Mouse (Mus musculus) stomach, postnatal 0 days (tissue): ENCODE results near the gene Prss44. TPM values are rescaled to one million over a fixed set of nuclear protein-coding genes. Genes with fewer than 3 reads are reported as not detected.

ENCODE experiments used
- ATAC-seq: fragments of 200-750 bp; cut with Nextera tagmentation; 2 replicates; pipeline ENCODE4 v1.8.0; 2017; ENCODE audit not compliant: low FRiP score, low TSS enrichment
- DNase-seq: peaks from one replicate; pipeline ENCODE4 v3.0.0-alpha.2; 2016; ENCODE audit warnings: low spot score
- H3K27ac ChIP-seq: fragments of 300-500 bp; sonication (generic); replicated peaks from 2 replicates; pipeline ENCODE4 v1.5.1; 2014; ENCODE audit warnings: mild to moderate bottlenecking, control low read depth
- H3K27me3 ChIP-seq: fragments of 300-500 bp; sonication (generic); 2 replicates; pipeline ENCODE4 v1.6.1; 2014; ENCODE audit warnings: low read length; ENCODE audit not compliant: control insufficient read depth, insufficient read depth
- H3K36me3 ChIP-seq: fragments of 300-500 bp; sonication (generic); 2 replicates; pipeline ENCODE4 v1.6.1; 2014; ENCODE audit warnings: low read length, mixed read lengths; ENCODE audit not compliant: control insufficient read depth, insufficient read depth
- H3K4me1 ChIP-seq: fragments of 300-500 bp; sonication (generic); replicated peaks from 2 replicates; pipeline ENCODE4 v1.6.1; 2014; ENCODE audit warnings: antibody characterized with exemption; ENCODE audit not compliant: control insufficient read depth, insufficient read depth
- H3K4me2 ChIP-seq: fragments of 300-500 bp; sonication (generic); replicated peaks from 2 replicates; pipeline ENCODE4 v1.6.1; 2014; ENCODE audit warnings: low read depth, mild to moderate bottlenecking, control low read depth, moderate library complexity
- H3K4me3 ChIP-seq: fragments of 300-500 bp; sonication (generic); 2 replicates; pipeline ENCODE4 v1.5.1; 2014; ENCODE audit warnings: low read depth, low read length, control low read depth
- H3K9ac ChIP-seq: fragments of 300-500 bp; sonication (generic); 2 replicates; pipeline ENCODE4 v1.6.1; 2014; ENCODE audit warnings: mild to moderate bottlenecking, low read length, control low read depth, mixed read lengths
- H3K9me3 ChIP-seq: fragments of 300-500 bp; sonication (generic); 2 replicates; pipeline ENCODE4 v1.6.1; 2016; ENCODE audit warnings: low read length; ENCODE audit not compliant: control insufficient read depth
- CTCF ChIP-seq: IDR thresholded peaks from 2 replicates; pipeline ENCODE4 v1.5.1; 2016; ENCODE audit warnings: antibody characterized with exemption, low read depth, mild to moderate bottlenecking, moderate library complexity
- EP300 ChIP-seq: optimal IDR thresholded peaks from 2 replicates; pipeline ENCODE3; 2016; ENCODE audit warnings: antibody characterized with exemption
- WGBS: fragments of 180-500 bp; shearing (Covaris S2); extraction: QIAGEN DNeasy Blood & Tissue Kit; methylation state at CpG from one replicate; pipeline ENCODE4 v1.1.7; 2014; 5-methylcytosine and 5-hydroxymethylcytosine counted together
- polyA plus RNA-seq: library from polyadenylated mRNA; unstranded; fragments of >200 nt; fragmentation: Nextera tagmentation; extraction: Ambion mirVana; gene quantifications from 2 replicates; pipeline ENCODE4 v1.2.1, GENCODE M21; 2015

The Prss44 gene
- polyA plus RNA-seq, 1 experiment from 2014 or later, result not detected

DNA sequence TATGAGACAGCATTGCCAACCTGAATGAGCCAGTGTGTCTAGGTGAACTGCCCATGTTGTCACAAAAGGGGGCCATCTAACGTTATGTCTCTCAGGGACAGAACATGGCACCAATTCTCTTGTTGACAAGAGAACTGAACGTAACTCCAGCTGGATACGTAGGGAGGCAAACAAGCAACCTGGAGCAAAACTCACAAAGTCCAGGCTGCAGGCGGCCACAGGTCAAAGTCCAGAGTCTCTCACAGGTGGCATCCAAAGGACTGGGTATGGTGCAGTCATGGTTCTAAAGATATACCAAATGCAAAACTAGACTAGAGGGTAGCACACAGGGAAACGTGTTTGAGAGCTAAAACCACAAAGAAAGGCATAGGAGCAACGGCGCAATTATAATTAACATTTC is 7.6 kb downstream of the Prss44 start:
- WGBS, result 73% methylated on average over 7 of the region's 7 CpGs
- H3K4me3 ChIP-seq, result no peak overlapping the region
- no peak for TF ChIP-seq CTCF
- TF ChIP-seq EP300, result no peak
- no peaks in the 10 kb centered on the region for H3K4me1 ChIP-seq
- H3K36me3 ChIP-seq, result no peaks in the 10 kb centered on the region
- H3K27me3 ChIP-seq, result no peaks in the 10 kb centered on the region
- no peak overlapping the region for H3K27ac ChIP-seq
- no peak overlapping the region for H3K9ac ChIP-seq
- no peaks in the 10 kb centered on the region for H3K9me3 ChIP-seq
- no peak overlapping the region for H3K4me2 ChIP-seq
- no peak for DNase-seq
- ATAC-seq, result no peak

DNA sequence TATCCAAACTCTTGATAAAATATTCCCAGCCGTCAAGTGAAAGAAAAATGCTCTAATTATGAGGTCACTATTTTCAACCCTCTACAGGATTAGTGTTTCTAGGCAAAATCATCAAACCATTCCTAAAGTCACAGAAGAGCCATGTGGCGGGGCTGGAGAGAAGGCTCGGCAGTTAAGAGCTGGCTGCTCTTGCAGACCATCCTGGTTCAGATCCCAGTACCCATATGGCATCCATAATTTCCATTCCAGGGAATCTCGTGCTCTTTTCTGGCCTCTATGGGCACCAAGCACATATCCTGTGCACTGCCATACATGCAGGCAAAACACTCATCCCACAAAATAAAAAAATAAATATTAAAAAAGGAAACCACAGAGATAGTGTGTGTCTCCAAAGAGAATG is 11.6 kb downstream of the Prss44 start:
- 68% methylated on average over 4 of the region's 4 CpGs for WGBS
- DNase-seq (no peak), ATAC-seq (no peak)

DNA sequence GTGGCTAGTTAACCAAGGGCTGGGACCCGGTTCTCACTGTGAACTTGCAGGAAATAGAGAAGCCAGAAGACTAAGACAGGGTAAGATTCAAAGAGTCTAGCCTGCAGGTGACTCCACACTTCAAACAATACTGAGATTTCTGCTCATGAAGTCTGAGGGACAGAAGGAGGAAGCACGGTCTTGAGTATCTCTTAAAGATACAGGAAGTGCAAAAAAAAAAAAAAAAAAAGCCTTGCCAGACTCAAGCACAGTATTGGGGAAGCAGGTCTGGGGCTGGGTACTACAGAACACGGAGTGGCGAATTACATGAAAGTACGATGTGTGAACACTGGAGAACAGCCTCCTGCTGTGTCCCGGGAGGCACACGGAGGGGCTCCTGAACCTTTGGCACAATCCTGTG is 12.0 kb downstream of the Prss44 start:
- no peak overlapping the region for H3K4me3 ChIP-seq
- no peaks in the 10 kb centered on the region for H3K4me1 ChIP-seq
- H3K9ac ChIP-seq, result no peak overlapping the region
- TF ChIP-seq EP300, result no peak
- TF ChIP-seq CTCF, result no peak
- no peak for DNase-seq
- H3K27me3 ChIP-seq, result no peaks in the 10 kb centered on the region
- H3K9me3 ChIP-seq, result no peaks in the 10 kb centered on the region
- H3K36me3 ChIP-seq, result no peaks in the 10 kb centered on the region
- WGBS, result 67% methylated on average over 7 of the region's 7 CpGs
- no peak overlapping the region for H3K27ac ChIP-seq
- ATAC-seq, result no peak
- no peak overlapping the region for H3K4me2 ChIP-seq

More for the DNA sequence above, 11.6 kb downstream of the Prss44 start:
- Histone ChIP-seq H3K4me2 (no peak overlapping the region), H3K4me3 (no peak overlapping the region), H3K9ac (no peak overlapping the region), H3K4me1 (no peaks in the 10 kb centered on the region), H3K27ac (no peak overlapping the region), H3K27me3 (no peaks in the 10 kb centered on the region), H3K9me3 (no peaks in the 10 kb centered on the region), H3K36me3 (no peaks in the 10 kb centered on the region)
- TF ChIP-seq EP300 (no peak), CTCF (no peak)

DNA sequence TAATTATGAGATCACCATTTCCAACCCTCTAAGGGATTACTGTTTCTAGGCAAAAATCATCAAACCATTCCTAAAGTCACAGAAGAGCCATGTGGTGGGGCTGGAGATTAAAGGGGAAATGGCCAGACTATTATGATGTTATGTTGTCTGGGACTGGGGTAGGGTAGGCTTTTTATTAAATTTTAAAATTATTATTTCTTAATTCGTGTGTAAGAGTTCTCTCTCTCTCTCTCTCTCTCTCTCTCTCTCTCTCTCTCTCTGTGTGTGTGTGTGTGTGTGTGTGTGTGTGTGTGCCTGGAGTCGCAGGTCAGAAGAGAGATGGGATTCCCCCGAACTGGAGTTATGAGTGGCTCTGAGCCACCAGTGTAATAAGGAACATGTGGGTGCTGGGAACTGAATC is 12.6 kb downstream of the Prss44 start, which contains the start of gene Prss43:
Prss43 (plus strand) TSS at position 301 of the 400 bp plus-strand sequence.
- WGBS, result 62% methylated on average over 3 of the region's 3 CpGs
- no peak within 1 kb of the TSS for H3K4me2 ChIP-seq
- no peak for TF ChIP-seq EP300

DNA sequence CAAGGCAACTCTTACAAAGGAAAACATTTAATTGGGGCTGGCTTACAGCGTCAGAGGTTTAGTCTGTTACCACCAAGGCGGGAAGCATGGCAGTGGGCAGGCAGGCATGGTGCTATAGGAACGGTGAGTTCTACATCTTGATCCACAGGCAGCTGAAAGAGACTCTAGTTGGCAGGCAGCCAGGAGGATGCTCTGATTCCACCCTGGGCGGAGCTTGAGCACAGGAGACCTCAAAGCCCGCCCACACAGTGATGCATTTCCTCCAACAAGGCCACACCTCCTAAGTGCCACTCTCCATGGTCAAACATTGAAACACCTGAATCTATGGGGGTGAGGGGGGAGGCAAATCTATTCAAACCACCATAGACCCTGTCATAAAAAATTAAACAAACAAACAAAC is 19.2 kb downstream of the Prss44 start:
- H3K27ac ChIP-seq, result no peak overlapping the region
- TF ChIP-seq EP300 (no peak), CTCF (no peak)
- ATAC-seq (no peak), DNase-seq (no peak)
- H3K9me3 ChIP-seq, result no peaks in the 10 kb centered on the region
- no peak overlapping the region for H3K4me2 ChIP-seq
- H3K4me1 ChIP-seq, result no peaks in the 10 kb centered on the region
- no peaks in the 10 kb centered on the region for H3K36me3 ChIP-seq
- H3K27me3 ChIP-seq, result no peaks in the 10 kb centered on the region
- 69% methylated on average over 5 of the region's 5 CpGs for WGBS
- no peak overlapping the region for H3K4me3 ChIP-seq
- H3K9ac ChIP-seq, result no peak overlapping the region

More for the DNA sequence above, 12.6 kb downstream of the Prss44 start, which contains the start of gene Prss43:
- Histone ChIP-seq H3K4me1 (no peaks in the 10 kb centered on the region), H3K9me3 (no peaks in the 10 kb centered on the region), H3K27me3 (no peaks in the 10 kb centered on the region), H3K36me3 (no peaks in the 10 kb centered on the region), H3K27ac (no peak within 1 kb of the TSS), H3K9ac (no peak within 1 kb of the TSS), H3K4me3 (no peak within 1 kb of the TSS)
- DNase-seq (no peak), ATAC-seq (no peak)

DNA sequence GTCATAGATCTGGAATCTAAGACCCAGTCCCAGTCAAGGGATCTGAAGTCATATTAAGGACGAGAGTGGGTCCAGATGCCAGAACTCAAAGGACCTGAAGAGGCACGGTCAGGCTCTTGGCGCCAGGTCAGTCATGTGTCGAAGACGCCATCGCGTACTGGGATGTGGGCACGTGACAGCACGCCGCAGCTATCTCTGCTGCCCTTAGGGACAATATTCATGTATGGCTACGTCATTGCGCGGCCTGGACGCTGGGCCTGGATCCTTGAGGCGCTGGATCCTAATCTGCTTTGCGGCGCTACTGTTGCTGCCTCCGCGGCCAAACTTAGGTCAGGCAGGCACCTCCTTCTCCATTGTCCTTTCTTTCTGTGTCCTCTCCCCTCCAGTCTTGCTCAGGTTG is 20.6 kb downstream of the Prss44 start, which contains the start of gene Prss45:
Prss45 (plus strand) TSS at position 178 of the 400 bp plus-strand sequence.
- DNase-seq, result no peak
- H3K9ac ChIP-seq, result no peak within 1 kb of the TSS
- no peaks in the 10 kb centered on the region for H3K27me3 ChIP-seq
- no peaks in the 10 kb centered on the region for H3K9me3 ChIP-seq
- H3K4me3 ChIP-seq, result no peak within 1 kb of the TSS
- H3K27ac ChIP-seq, result no peak within 1 kb of the TSS
- no peaks in the 10 kb centered on the region for H3K36me3 ChIP-seq
- 77% methylated on average over 19 of the region's 19 CpGs for WGBS
- H3K4me1 ChIP-seq, result no peaks in the 10 kb centered on the region
- no peak for ATAC-seq
- TF ChIP-seq EP300 (no peak), CTCF (no peak)
- no peak within 1 kb of the TSS for H3K4me2 ChIP-seq
